Mouse (Mus musculus): ENCODE measurements at regions not wholly inside any gene's neighbourhood (a gene's known extent, or its start where the extent isn't known, plus 50 kb on each side); places are given as distances from the start of the nearest gene placed in this dataset.

DNA sequence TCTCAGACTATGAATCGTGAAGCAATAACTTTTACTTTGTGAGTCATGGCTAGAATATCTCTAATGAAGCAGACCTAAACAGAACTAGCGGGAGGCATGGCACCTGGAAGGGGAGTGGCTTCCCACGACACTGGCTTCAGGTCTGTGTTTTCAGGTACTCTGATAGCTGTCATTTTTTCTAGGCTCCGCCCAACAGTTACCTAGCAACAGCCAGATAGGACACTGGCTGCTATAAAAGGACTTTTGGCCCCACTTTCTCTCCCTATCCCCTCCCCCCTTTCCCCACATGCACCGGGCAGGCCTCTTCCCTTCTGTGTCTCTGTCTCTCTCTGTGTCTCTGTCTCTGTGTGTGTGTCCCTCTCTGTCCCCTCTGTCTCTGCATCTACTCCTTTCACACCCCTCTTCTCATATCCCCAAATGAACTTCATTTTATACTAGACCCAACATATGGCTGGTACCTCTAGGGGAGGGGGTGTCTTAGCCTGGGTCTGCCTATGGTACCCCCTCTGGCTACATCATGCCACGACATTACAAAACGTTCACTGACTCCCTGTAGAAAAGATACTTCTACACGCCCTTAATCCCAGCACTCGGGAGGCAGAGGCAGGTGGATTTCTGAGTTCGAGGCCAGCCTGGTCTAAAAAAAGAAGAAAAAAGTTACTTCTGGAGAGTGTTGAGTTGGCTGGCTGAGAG is 132.3 kb downstream of the Pja2 start:
- H3K4me3 ChIP-seq = no peak overlapping the region
- H3K36me3 ChIP-seq (replicated peaks) = no peaks in the 10 kb centered on the region
- 0 out of 2 replicates have a peak, but pooled peaks cover 3% of the 10 kb centered on the region for H3K4me1 ChIP-seq
- no peak overlapping the region for H3K9ac ChIP-seq
- H3K27me3 ChIP-seq (replicated peaks) = no peaks in the 10 kb centered on the region
- no peak for ATAC-seq (replicated peaks)
- H3K4me2 ChIP-seq = no peak overlapping the region
- H3K27ac ChIP-seq = no peak overlapping the region
- no peaks in the 10 kb centered on the region for H3K9me3 ChIP-seq
- WGBS = 86% methylated on average over 10 of the region's 10 CpGs

DNA sequence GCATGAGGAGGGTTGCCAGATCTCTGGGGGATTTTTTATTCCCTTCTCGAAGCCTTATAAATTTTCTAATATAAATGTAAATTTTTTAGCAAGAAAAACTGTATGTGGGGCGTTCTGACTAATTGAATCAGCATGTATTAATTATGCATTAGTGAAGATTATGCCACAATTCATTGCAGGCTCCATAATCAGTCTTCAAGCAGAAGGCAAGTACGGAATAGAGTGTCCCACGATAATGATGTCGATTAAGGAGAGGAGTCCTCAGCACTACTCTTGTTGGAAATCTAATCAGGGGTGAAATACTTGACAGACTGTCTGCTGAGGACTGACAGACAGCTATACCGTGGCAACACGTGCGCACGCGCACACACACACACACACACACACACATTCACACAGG is 135.3 kb downstream of the Pja2 start:
- Histone ChIP-seq H3K4me3 (no peak overlapping the region), H3K27me3 (replicated peaks) (no peaks in the 10 kb centered on the region), H3K36me3 (replicated peaks) (no peaks in the 10 kb centered on the region), H3K4me2 (no peak overlapping the region), H3K9ac (no peak overlapping the region), H3K9me3 (no peaks in the 10 kb centered on the region), H3K27ac (peak overlapping the region; percentile 71), H3K4me1 (0 out of 2 replicates have a peak, but pooled peaks cover 3% of the 10 kb centered on the region)
- peak; percentile 82 for ATAC-seq (replicated peaks)
- WGBS = 64% methylated on average over 10 of the region's 10 CpGs

DNA sequence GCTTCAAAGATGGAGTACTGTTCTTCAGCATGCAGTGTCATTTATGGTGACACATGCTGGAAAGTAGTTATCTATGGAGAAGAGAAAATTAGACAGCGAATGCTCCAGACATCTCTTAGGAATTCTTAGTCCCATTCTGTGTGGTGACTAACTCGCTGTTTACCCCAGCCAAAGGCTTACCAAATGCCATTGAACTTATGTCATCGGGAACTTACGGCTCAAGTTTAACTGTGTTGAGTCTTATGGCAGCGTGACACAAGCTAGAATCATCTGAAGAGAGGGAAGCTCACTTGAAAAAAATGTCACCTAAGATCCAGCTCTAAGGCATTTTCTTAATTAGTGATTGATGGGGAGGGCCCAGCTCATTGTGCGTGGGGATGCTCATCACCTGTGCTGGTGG is 138.7 kb downstream of the Pja2 start:
- no peaks in the 10 kb centered on the region for H3K27me3 ChIP-seq (replicated peaks)
- 96% methylated on average over 6 of the region's 6 CpGs for WGBS
- no peak overlapping the region for H3K4me2 ChIP-seq
- ATAC-seq (replicated peaks) = no peak
- H3K4me1 ChIP-seq = 0 out of 2 replicates have a peak, but pooled peaks cover 3% of the 10 kb centered on the region
- no peaks in the 10 kb centered on the region for H3K9me3 ChIP-seq
- H3K4me3 ChIP-seq = no peak overlapping the region
- no peak overlapping the region for H3K27ac ChIP-seq
- no peaks in the 10 kb centered on the region for H3K36me3 ChIP-seq (replicated peaks)
- H3K9ac ChIP-seq = no peak overlapping the region
